ENCODE assay signal across 8 mouse cellular contexts in genomic region chr10:37077741-37078140, GRCm38 (mm10).
DNase-seq lines count a peak whose midpoint lies in the region; ATAC-seq and TF ChIP-seq lines count a peak whose summit lies in the region.

No protein-coding gene starts in this region.

- H3K4me1 ChIP-seq in forebrain, embryonic 12.5 days: peaks cover 30% of the 10 kb centered on the region
- H3K4me1 ChIP-seq in forebrain, postnatal 0 days (ENCODE audit: insufficient read depth): no peaks in the 10 kb centered on the region; the same call in 1 of the 2 replicates
- H3K4me1 ChIP-seq in liver, adult 2 months (ENCODE audit: control insufficient read depth, insufficient read depth, low read length): no peaks in the 10 kb centered on the region; the same call in 1 of the 2 replicates
- H3K4me1 ChIP-seq in liver, embryonic 12.5 days: no peaks in the 10 kb centered on the region; the same call in 1 of the 2 replicates
- H3K4me1 ChIP-seq in hindbrain, embryonic 11.5 days (replicated peaks; ENCODE audit: control insufficient read depth, insufficient read depth, low read length): no peaks in the 10 kb centered on the region
- peaks cover 13% of the 10 kb centered on the region for H3K4me1 ChIP-seq in midbrain, embryonic 14.5 days (ENCODE audit: control insufficient read depth, insufficient read depth, low read length)

- H3K4me3 ChIP-seq in forebrain, embryonic 12.5 days (replicated peaks): no peak overlapping the region
- no peak overlapping the region for H3K4me3 ChIP-seq in forebrain, postnatal 0 days (ENCODE audit: low read depth, low read length)
- no peak overlapping the region for H3K4me3 ChIP-seq in liver, adult 2 months (ENCODE audit: insufficient read depth, low read depth, low read length)
- H3K4me3 ChIP-seq in liver, embryonic 12.5 days: no peak overlapping the region
- H3K4me3 ChIP-seq in hindbrain, embryonic 11.5 days (ENCODE audit: low read depth, low read length): no peak overlapping the region
- H3K4me3 ChIP-seq in midbrain, embryonic 14.5 days (replicated peaks; ENCODE audit: low read depth, low read length): no peak overlapping the region

- H3K36me3 ChIP-seq in forebrain, embryonic 12.5 days (replicated peaks): no peaks in the 10 kb centered on the region
- H3K36me3 ChIP-seq in forebrain, postnatal 0 days (ENCODE audit: insufficient read depth): no peaks in the 10 kb centered on the region
- H3K36me3 ChIP-seq in liver, adult 2 months (ENCODE audit: control insufficient read depth, insufficient read depth, low read length): no peaks in the 10 kb centered on the region
- no peaks in the 10 kb centered on the region for H3K36me3 ChIP-seq in liver, embryonic 12.5 days
- H3K36me3 ChIP-seq in hindbrain, embryonic 11.5 days (ENCODE audit: control insufficient read depth, insufficient read depth, low read length): no peaks in the 10 kb centered on the region
- no peaks in the 10 kb centered on the region for H3K36me3 ChIP-seq in midbrain, embryonic 14.5 days (ENCODE audit: control insufficient read depth, insufficient read depth, low read length)

- no peak overlapping the region for H3K9ac ChIP-seq in forebrain, embryonic 12.5 days
- no peak overlapping the region for H3K9ac ChIP-seq in forebrain, postnatal 0 days
- H3K9ac ChIP-seq in liver, adult 2 months (ENCODE audit: low read depth, low read length): no peak overlapping the region
- H3K9ac ChIP-seq in liver, embryonic 12.5 days: no peak overlapping the region
- no peak overlapping the region for H3K9ac ChIP-seq in hindbrain, embryonic 11.5 days (ENCODE audit: low read depth, low read length)
- no peak overlapping the region for H3K9ac ChIP-seq in midbrain, embryonic 14.5 days (replicated peaks; ENCODE audit: low read length)

- intact Hi-C loops in left cerebral cortex, postnatal 14 days (cut with DNase I): no loop called here

- no peaks in the 10 kb centered on the region for H3K9me3 ChIP-seq in forebrain, embryonic 12.5 days
- no peaks in the 10 kb centered on the region for H3K9me3 ChIP-seq in forebrain, postnatal 0 days (ENCODE audit: low read length)
- H3K9me3 ChIP-seq in liver, embryonic 12.5 days (replicated peaks): no peaks in the 10 kb centered on the region
- H3K9me3 ChIP-seq in hindbrain, embryonic 11.5 days (ENCODE audit: control insufficient read depth, low read length): no peaks in the 10 kb centered on the region
- no peaks in the 10 kb centered on the region for H3K9me3 ChIP-seq in midbrain, embryonic 14.5 days (ENCODE audit: control insufficient read depth, low read length)

- H3K79me2 ChIP-seq in liver, adult 2 months (ENCODE audit: control insufficient read depth, insufficient read depth, low read length): no peaks in the 10 kb centered on the region

- DNase-seq in forebrain, postnatal 0 days: no peak
- no peak for DNase-seq in liver, adult 2 months (ENCODE audit: extremely low read depth, low read depth, low spot score)
- no peak for DNase-seq in hindbrain, embryonic 11.5 days (ENCODE audit: low spot score)
- DNase-seq in midbrain, embryonic 14.5 days: no peak
- no peak for DNase-seq in left cerebral cortex, postnatal 14 days (ENCODE audit: low spot score in 2 of 2)

- no peaks in the 10 kb centered on the region for H3K27me3 ChIP-seq in forebrain, embryonic 12.5 days
- H3K27me3 ChIP-seq in forebrain, postnatal 0 days (ENCODE audit: insufficient read depth, low read length): no peaks in the 10 kb centered on the region
- no peaks in the 10 kb centered on the region for H3K27me3 ChIP-seq in liver, adult 2 months (ENCODE audit: control insufficient read depth, insufficient read depth, low read length)
- no peaks in the 10 kb centered on the region for H3K27me3 ChIP-seq in liver, embryonic 12.5 days (replicated peaks)
- H3K27me3 ChIP-seq in hindbrain, embryonic 11.5 days (ENCODE audit: control insufficient read depth, insufficient read depth, low read length): no peaks in the 10 kb centered on the region
- H3K27me3 ChIP-seq in midbrain, embryonic 14.5 days (ENCODE audit: control insufficient read depth, insufficient read depth, low read length): no peaks in the 10 kb centered on the region

- no peak for TF ChIP-seq CTCF in forebrain, postnatal 0 days (IDR thresholded peaks at IDR 0.05; ENCODE audit: low read depth)
- TF ChIP-seq CTCF in liver, adult 2 months (IDR thresholded peaks at IDR 0.05; ENCODE audit: low read depth, low read length): no peak

- ATAC-seq in forebrain, embryonic 12.5 days (ENCODE audit: low FRiP score): peak; percentile 12; the same call in 1 of the 2 replicates
- no peak for ATAC-seq in forebrain, postnatal 0 days
- no peak for ATAC-seq in liver, embryonic 12.5 days
- peak; percentile 41; the same call in 1 of the 2 replicates for ATAC-seq in hindbrain, embryonic 11.5 days (ENCODE audit: low FRiP score)
- ATAC-seq in midbrain, embryonic 14.5 days (ENCODE audit: low FRiP score, low TSS enrichment): peak; percentile 21; the same call in 1 of the 2 replicates
- ATAC-seq in erythroid progenitor cell, adult 5-6 weeks (replicated peaks; ENCODE audit: low FRiP score, poor library complexity, severe bottlenecking): no peak

- no peak overlapping the region for H3K4me2 ChIP-seq in forebrain, embryonic 12.5 days
- H3K4me2 ChIP-seq in forebrain, postnatal 0 days (ENCODE audit: low read depth): no peak overlapping the region
- no peak overlapping the region for H3K4me2 ChIP-seq in liver, embryonic 12.5 days
- H3K4me2 ChIP-seq in hindbrain, embryonic 11.5 days (replicated peaks; ENCODE audit: low read depth, low read length): no peak overlapping the region
- H3K4me2 ChIP-seq in midbrain, embryonic 14.5 days (ENCODE audit: low read length): no peak overlapping the region

- 88% methylated on average over 2 of the region's 2 CpGs for WGBS in forebrain, embryonic 12.5 days
- WGBS in forebrain, postnatal 0 days: 84% methylated on average over 2 of the region's 2 CpGs
- WGBS in liver, adult 2 months: 91% methylated on average over 2 of the region's 2 CpGs
- 63% methylated on average over 2 of the region's 2 CpGs for WGBS in liver, embryonic 12.5 days (ENCODE audit: insufficient replicate concordance)
- WGBS in hindbrain, embryonic 11.5 days: 82% methylated on average over 2 of the region's 2 CpGs
- 71% methylated on average over 2 of the region's 2 CpGs for WGBS in midbrain, embryonic 14.5 days

- peak overlapping the region; percentile 42 for H3K27ac ChIP-seq in forebrain, embryonic 12.5 days
- H3K27ac ChIP-seq in forebrain, postnatal 0 days (ENCODE audit: low read depth, low read length): no peak overlapping the region
- peak overlapping the region; percentile 45; the same call in 1 of the 2 replicates for H3K27ac ChIP-seq in liver, adult 2 months (replicated peaks; ENCODE audit: insufficient read depth, low read depth, low read length)
- no peak overlapping the region for H3K27ac ChIP-seq in liver, embryonic 12.5 days
- H3K27ac ChIP-seq in hindbrain, embryonic 11.5 days (ENCODE audit: low read depth, low read length): peak overlapping the region; percentile 65
- peak overlapping the region; percentile 46 for H3K27ac ChIP-seq in midbrain, embryonic 14.5 days (replicated peaks; ENCODE audit: low read depth, low read length)

- no peak for TF ChIP-seq POLR2A in liver, adult 2 months (IDR thresholded peaks at IDR 0.05; ENCODE audit: extremely low read depth, insufficient read depth, low read length)

Comparison
In these comparisons a context has a peak if more than half of its experiments do, and no peak if none do; other contexts are left out.
1. ATAC-seq: peak in forebrain, embryonic 12.5 days (single experiment), hindbrain, embryonic 11.5 days (single experiment) and midbrain, embryonic 14.5 days (single experiment); none in forebrain, postnatal 0 days (single experiment), liver, embryonic 12.5 days (single experiment) and erythroid progenitor cell, adult 5-6 weeks (single experiment).
2. H3K27ac ChIP-seq: peak in forebrain, embryonic 12.5 days (single experiment), liver, adult 2 months (single experiment), hindbrain, embryonic 11.5 days (single experiment) and midbrain, embryonic 14.5 days (single experiment); none in forebrain, postnatal 0 days (single experiment) and liver, embryonic 12.5 days (single experiment).